ENCODE assay signal across 15 mouse cellular contexts in the genomic region with DNA sequence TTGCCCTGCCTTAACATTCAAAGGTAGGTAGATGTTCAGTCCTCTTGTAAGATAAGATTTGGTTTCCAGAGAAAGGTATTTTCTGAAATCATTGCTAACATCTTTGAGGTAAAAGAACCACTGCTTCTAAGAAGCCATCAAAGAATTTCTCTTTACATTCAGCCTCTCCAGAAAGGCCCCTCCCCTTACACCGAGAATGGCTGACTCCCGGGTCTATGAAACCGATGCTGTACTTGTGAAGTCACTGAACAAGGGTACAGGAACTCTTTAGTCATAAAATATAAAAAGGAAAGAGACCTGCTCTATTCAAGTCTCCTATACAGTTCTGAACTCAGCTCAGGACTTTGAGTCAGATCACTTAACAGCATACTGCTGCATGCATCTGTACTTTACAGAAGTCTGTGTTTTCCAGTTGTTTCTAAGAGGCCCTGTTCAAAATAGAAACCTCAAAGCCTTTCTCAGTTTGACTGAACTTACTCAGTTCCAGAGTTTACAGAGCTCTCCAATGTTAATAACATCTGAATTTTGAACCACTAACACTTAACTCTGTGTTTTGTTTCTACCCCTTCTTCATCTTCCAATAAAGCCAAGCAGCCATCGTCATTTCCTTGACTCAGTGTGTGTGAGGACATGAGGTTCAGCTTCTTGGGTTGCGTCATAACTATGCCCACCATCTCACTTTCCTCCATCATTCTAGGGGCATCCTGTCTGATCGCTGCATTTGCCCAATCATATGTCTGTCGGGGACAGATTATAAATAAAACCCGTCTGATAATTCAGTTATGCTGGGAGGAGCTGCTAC.
DNase-seq lines count a peak whose midpoint lies in the region; ATAC-seq and TF ChIP-seq lines count a peak whose summit lies in the region.
"Had no signal": no experiment of that assay in that cellular context is flagged by ENCODE, and none has a peak within 500 bp of the region (broad histone marks: within the 10 kb centered on the region; RNA-seq: fewer than 3 reads in every experiment).

No protein-coding gene starts in this region.

- no peaks in the 10 kb centered on the region for H3K27me3 ChIP-seq in forebrain, embryonic 13.5 days
- H3K27me3 ChIP-seq in forebrain, embryonic 16.5 days (replicated peaks; ENCODE audit: control insufficient read depth, insufficient read depth, low read length): no peaks in the 10 kb centered on the region
- H3K27me3 ChIP-seq in heart, postnatal 0 days (ENCODE audit: control insufficient read depth, insufficient read depth, low read length): no peaks in the 10 kb centered on the region
- no peaks in the 10 kb centered on the region for H3K27me3 ChIP-seq in heart, embryonic 10.5 days (ENCODE audit: insufficient read depth, poor library complexity, severe bottlenecking)
- H3K27me3 ChIP-seq in thymus, adult 2 months (ENCODE audit: control insufficient read depth, insufficient read depth, low read length): no peaks in the 10 kb centered on the region
- H3K27me3 ChIP-seq in limb, embryonic 11.5 days (ENCODE audit: control insufficient read depth, insufficient read depth, low read length): no peaks in the 10 kb centered on the region
- no peaks in the 10 kb centered on the region for H3K27me3 ChIP-seq in cerebellum, adult 2 months (ENCODE audit: control insufficient read depth, insufficient read depth, low read length)
- H3K27me3 ChIP-seq: embryonic facial prominence, embryonic 12.5 days; liver, embryonic 13.5 days; neural tube, embryonic 15.5 days had no signal

- no peak overlapping the region for H3K4me2 ChIP-seq in forebrain, embryonic 13.5 days
- H3K4me2 ChIP-seq in forebrain, embryonic 16.5 days (ENCODE audit: low read length): no peak overlapping the region
- H3K4me2 ChIP-seq in heart, postnatal 0 days (ENCODE audit: low read depth, low read length): no peak overlapping the region
- no peak overlapping the region for H3K4me2 ChIP-seq in limb, embryonic 11.5 days (ENCODE audit: low read depth, severe bottlenecking)
- H3K4me2 ChIP-seq: embryonic facial prominence, embryonic 12.5 days; heart, embryonic 11.5 days; liver, embryonic 13.5 days; neural tube, embryonic 15.5 days had no signal

- no peak for ATAC-seq in forebrain, embryonic 13.5 days
- ATAC-seq in forebrain, embryonic 16.5 days: no peak
- no peak for ATAC-seq in heart, postnatal 0 days (ENCODE audit: insufficient read depth, low read depth)
- ATAC-seq in limb, embryonic 11.5 days (ENCODE audit: insufficient number of reproducible peaks, low FRiP score, low TSS enrichment, low read depth): no peak

- H3K4me1 ChIP-seq in forebrain, embryonic 13.5 days: peaks cover 42% of the 10 kb centered on the region
- H3K4me1 ChIP-seq in forebrain, embryonic 16.5 days (replicated peaks; ENCODE audit: control insufficient read depth, insufficient read depth, low read length): peaks cover 10% of the 10 kb centered on the region
- H3K4me1 ChIP-seq in heart, postnatal 0 days (ENCODE audit: control insufficient read depth, insufficient read depth): peaks cover 19% of the 10 kb centered on the region
- H3K4me1 ChIP-seq in heart, embryonic 10.5 days: peaks cover 9% of the 10 kb centered on the region
- H3K4me1 ChIP-seq in thymus, adult 2 months (replicated peaks; ENCODE audit: control insufficient read depth, insufficient read depth, low read length): peaks cover 7% of the 10 kb centered on the region; the same call in 1 of the 2 replicates
- H3K4me1 ChIP-seq in limb, embryonic 11.5 days (ENCODE audit: control insufficient read depth, insufficient read depth, low read length): no peaks in the 10 kb centered on the region
- H3K4me1 ChIP-seq in cerebellum, adult 2 months (ENCODE audit: control insufficient read depth, insufficient read depth, low read length): peaks cover 11% of the 10 kb centered on the region
- H3K4me1 ChIP-seq: liver, embryonic 13.5 days had no signal

- 87% methylated on average over 8 of the region's 8 CpGs for WGBS in forebrain, embryonic 13.5 days
- 76% methylated on average over 8 of the region's 8 CpGs for WGBS in forebrain, embryonic 16.5 days
- 71% methylated on average over 8 of the region's 8 CpGs for WGBS in heart, postnatal 0 days
- 88% methylated on average over 8 of the region's 8 CpGs for WGBS in heart, embryonic 10.5 days
- WGBS in thymus, adult 2 months: 82% methylated on average over 8 of the region's 8 CpGs
- WGBS in limb, embryonic 11.5 days: 94% methylated on average over 8 of the region's 8 CpGs
- 75% methylated on average over 8 of the region's 8 CpGs for WGBS in cerebellum, adult 2 months

- no peak for TF ChIP-seq CTCF in heart, postnatal 0 days (IDR thresholded peaks at IDR 0.05; ENCODE audit: low read depth)
- no peak for TF ChIP-seq CTCF in thymus, adult 2 months (IDR thresholded peaks at IDR 0.05; ENCODE audit: borderline replicate concordance, control insufficient read depth, extremely low read depth, insufficient read depth, low read length, poor library complexity)
- TF ChIP-seq CTCF in cerebellum, adult 2 months (IDR thresholded peaks at IDR 0.05; ENCODE audit: borderline replicate concordance, insufficient read depth, low read depth, low read length): no peak

- no peak overlapping the region for H3K9ac ChIP-seq in forebrain, embryonic 13.5 days
- no peak overlapping the region for H3K9ac ChIP-seq in forebrain, embryonic 16.5 days (replicated peaks; ENCODE audit: low read depth, low read length)
- H3K9ac ChIP-seq in heart, postnatal 0 days (replicated peaks; ENCODE audit: low read depth, low read length): no peak overlapping the region
- no peak overlapping the region for H3K9ac ChIP-seq in limb, embryonic 11.5 days (ENCODE audit: low read length)
- H3K9ac ChIP-seq: embryonic facial prominence, embryonic 12.5 days; liver, embryonic 13.5 days; neural tube, embryonic 15.5 days had no signal

- DNase-seq in heart, postnatal 0 days (ENCODE audit: low spot score): no peak
- DNase-seq in heart, embryonic 10.5 days (ENCODE audit: low spot score): no peak
- peak; percentile 20 for DNase-seq in thymus, adult 2 months
- no peak for DNase-seq in thymus, postnatal 4 days
- peak; percentile 10 for DNase-seq in limb, embryonic 11.5 days (ENCODE audit: low spot score)
- DNase-seq in cerebellum, adult 2 months: no peak
- DNase-seq: kidney, adult 11 months; kidney, postnatal 14 days; liver, embryonic 13.5 days; lung, postnatal 14 days had no signal

- 0 out of 2 replicates have a peak, but pooled peaks cover under 1% of the 10 kb centered on the region for H3K36me3 ChIP-seq in forebrain, embryonic 13.5 days (ENCODE audit: poor library complexity, severe bottlenecking)
- H3K36me3 ChIP-seq in forebrain, embryonic 16.5 days (ENCODE audit: control insufficient read depth, insufficient read depth): no peaks in the 10 kb centered on the region
- H3K36me3 ChIP-seq in heart, postnatal 0 days (replicated peaks; ENCODE audit: control insufficient read depth, insufficient read depth, low read length): no peaks in the 10 kb centered on the region
- H3K36me3 ChIP-seq in heart, embryonic 10.5 days: no peaks in the 10 kb centered on the region
- H3K36me3 ChIP-seq in thymus, adult 2 months (ENCODE audit: control insufficient read depth, insufficient read depth, low read length): no peaks in the 10 kb centered on the region
- no peaks in the 10 kb centered on the region for H3K36me3 ChIP-seq in limb, embryonic 11.5 days (ENCODE audit: control insufficient read depth, insufficient read depth, low read length)
- H3K36me3 ChIP-seq: embryonic facial prominence, embryonic 12.5 days; liver, embryonic 13.5 days; neural tube, embryonic 15.5 days had no signal

- H3K9me3 ChIP-seq in forebrain, embryonic 13.5 days (replicated peaks): no peaks in the 10 kb centered on the region
- H3K9me3 ChIP-seq in forebrain, embryonic 16.5 days (ENCODE audit: control insufficient read depth, low read length): no peaks in the 10 kb centered on the region
- H3K9me3 ChIP-seq in heart, postnatal 0 days (replicated peaks; ENCODE audit: control insufficient read depth, low read length): no peaks in the 10 kb centered on the region
- H3K9me3 ChIP-seq in heart, embryonic 10.5 days: no peaks in the 10 kb centered on the region
- no peaks in the 10 kb centered on the region for H3K9me3 ChIP-seq in limb, embryonic 11.5 days (ENCODE audit: control insufficient read depth, low read length)
- H3K9me3 ChIP-seq: embryonic facial prominence, embryonic 12.5 days; liver, embryonic 13.5 days; neural tube, embryonic 15.5 days had no signal

- H3K4me3 ChIP-seq in forebrain, embryonic 13.5 days: no peak overlapping the region
- no peak overlapping the region for H3K4me3 ChIP-seq in forebrain, embryonic 16.5 days (replicated peaks; ENCODE audit: low read length)
- no peak overlapping the region for H3K4me3 ChIP-seq in heart, postnatal 0 days (ENCODE audit: low read depth, low read length)
- H3K4me3 ChIP-seq in heart, embryonic 10.5 days: no peak overlapping the region
- no peak overlapping the region for H3K4me3 ChIP-seq in thymus, adult 2 months (ENCODE audit: control insufficient read depth, insufficient read depth, low read length)
- no peak overlapping the region for H3K4me3 ChIP-seq in limb, embryonic 11.5 days (ENCODE audit: low read depth, low read length)
- H3K4me3 ChIP-seq in cerebellum, adult 2 months (replicated peaks; ENCODE audit: insufficient read depth, low read depth, low read length): no peak overlapping the region
- H3K4me3 ChIP-seq: embryonic facial prominence, embryonic 12.5 days; liver, embryonic 13.5 days; neural tube, embryonic 15.5 days had no signal

- no peak for TF ChIP-seq EP300 in heart, postnatal 0 days (IDR thresholded peaks at IDR 0.05; ENCODE audit: low read depth)

- H3K27ac ChIP-seq in forebrain, embryonic 13.5 days: peak overlapping the region; percentile 44; the same call in 1 of the 2 replicates
- no peak overlapping the region for H3K27ac ChIP-seq in forebrain, embryonic 16.5 days (ENCODE audit: low read length)
- peak overlapping the region; percentile 28 for H3K27ac ChIP-seq in heart, postnatal 0 days (ENCODE audit: low read depth)
- no peak overlapping the region for H3K27ac ChIP-seq in heart, embryonic 10.5 days
- no peak overlapping the region for H3K27ac ChIP-seq in thymus, adult 2 months (ENCODE audit: control insufficient read depth, insufficient read depth, low read length)
- H3K27ac ChIP-seq in limb, embryonic 11.5 days (replicated peaks; ENCODE audit: low read depth, low read length): no peak overlapping the region
- no peak overlapping the region for H3K27ac ChIP-seq in cerebellum, adult 2 months (ENCODE audit: insufficient read depth, low read length)
- H3K27ac ChIP-seq: embryonic facial prominence, embryonic 12.5 days; liver, embryonic 13.5 days had no signal

- TF ChIP-seq POLR2A in thymus, adult 2 months (IDR thresholded peaks at IDR 0.05; ENCODE audit: control insufficient read depth, extremely low read depth, insufficient read depth, low read length, poor library complexity): no peak
- no peak for TF ChIP-seq POLR2A in cerebellum, adult 2 months (IDR thresholded peaks at IDR 0.05; ENCODE audit: borderline replicate concordance, insufficient read depth, low read length)

Comparison
In these comparisons a context has a peak if more than half of its experiments do, and no peak if none do; other contexts are left out.
1. H3K27ac ChIP-seq: peak in forebrain, embryonic 13.5 days (single experiment) and heart, postnatal 0 days (single experiment); none in forebrain, embryonic 16.5 days (single experiment), heart, embryonic 10.5 days (single experiment), thymus, adult 2 months (single experiment), limb, embryonic 11.5 days (single experiment) and cerebellum, adult 2 months (single experiment).
2. DNase-seq: peak in thymus, adult 2 months (single experiment) and limb, embryonic 11.5 days (single experiment); none in heart, postnatal 0 days (single experiment), heart, embryonic 10.5 days (single experiment), thymus, postnatal 4 days (single experiment) and cerebellum, adult 2 months (0 of 2).